Mouse (Mus musculus) neutrophil, adult 59 days (primary cell): ENCODE measurements around the gene Gpr27. TPM values are rescaled to one million over a fixed set of nuclear protein-coding genes. Genes with fewer than 3 reads are reported as not detected.

Source experiments
- total RNA-seq, 2 experiments: library from RNA; stranded (reverse); gene quantifications; 1 replicate in 1 of 2; 2 replicates in 1 of 2; pipeline ENCODE4 v1.2.4; 2023

Gpr27 gene
- total RNA-seq, result 10 to 100 TPM; 28.6 to 31.6 TPM

DNA sequence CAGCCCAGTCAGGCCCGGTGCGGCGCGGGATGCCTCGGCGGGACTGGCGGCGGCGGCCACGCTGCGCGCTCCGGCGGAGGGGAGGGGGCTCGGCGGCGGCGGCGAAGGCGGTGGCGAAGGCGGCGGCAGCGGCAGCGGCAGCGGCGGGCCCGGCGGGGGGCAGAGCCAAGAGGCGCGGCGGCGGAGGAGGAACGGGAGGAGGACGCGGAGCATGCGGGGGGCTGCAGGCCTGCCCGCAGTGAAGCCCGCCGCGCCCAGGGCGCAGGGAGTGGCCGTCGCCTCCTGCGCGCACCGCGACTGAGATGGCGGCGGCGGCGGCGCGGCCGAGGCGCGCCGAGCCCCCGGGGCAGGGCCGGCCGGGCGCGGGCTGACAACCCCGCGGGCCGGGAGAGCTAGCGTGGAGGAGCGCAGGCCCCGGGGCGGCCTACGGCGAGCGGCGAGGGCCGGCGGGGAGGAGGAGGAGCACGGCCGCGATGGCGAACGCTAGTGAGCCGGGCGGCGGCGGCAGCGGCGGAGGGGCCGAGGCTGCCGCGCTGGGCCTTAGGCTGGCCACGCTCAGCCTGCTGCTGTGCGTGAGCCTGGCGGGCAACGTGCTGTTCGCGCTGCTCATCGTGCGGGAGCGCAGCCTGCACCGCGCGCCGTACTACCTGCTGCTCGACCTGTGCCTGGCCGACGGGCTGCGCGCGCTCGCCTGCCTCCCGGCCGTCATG is at the start of gene Gpr27:
Gene Gpr27 (plus strand): TSS at position 474 of the 710 bp plus-strand sequence.

DNA sequence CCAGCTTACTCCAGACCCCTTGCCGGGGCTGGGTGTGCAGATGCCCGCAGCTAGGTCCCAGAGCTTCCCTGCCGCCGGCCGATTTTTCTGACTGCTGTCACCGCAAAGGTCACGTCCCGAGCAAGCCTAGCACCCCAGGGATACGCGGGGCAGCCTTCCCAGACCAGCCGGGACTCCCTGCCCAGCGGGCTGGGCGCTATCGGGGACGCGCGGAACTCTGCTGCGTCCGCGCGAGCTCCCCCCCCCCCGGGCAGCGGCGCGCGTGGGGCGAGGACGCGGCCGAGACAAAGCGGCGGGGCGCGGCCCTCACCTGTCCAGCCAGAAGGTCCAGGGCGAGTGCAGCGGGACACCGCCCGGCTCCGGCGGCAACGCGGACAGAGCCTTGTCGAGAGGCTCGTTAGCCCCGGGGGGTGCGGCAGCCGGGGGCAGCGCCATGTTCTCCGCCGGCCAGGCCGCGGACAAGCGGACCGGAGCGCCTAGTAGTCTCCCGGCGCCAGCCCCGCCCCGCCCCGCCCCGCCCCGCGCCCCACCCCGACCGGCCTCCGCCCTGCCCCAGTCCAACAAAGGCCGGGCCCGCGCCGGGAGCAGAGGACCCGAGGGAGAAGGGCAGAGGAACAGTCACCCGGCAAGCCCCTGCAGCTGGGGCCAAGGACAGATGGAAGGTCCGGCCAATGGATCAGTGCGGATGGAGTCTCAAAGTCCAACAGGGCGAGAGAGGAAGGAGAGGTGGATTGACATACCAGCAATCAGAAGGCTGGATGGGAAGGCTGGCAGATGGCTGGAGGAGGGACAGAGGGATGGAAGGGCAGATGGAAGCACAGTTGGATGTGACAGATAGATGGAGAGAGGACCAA is 25.9 kb upstream of the Gpr27 start, which contains the start of the genes Eif4e3 and Gm20696:
Gene Eif4e3 (minus strand): TSS at position 454 of the 854 bp plus-strand sequence.
Gene Gm20696 (minus strand): TSS at position 480 of the 854 bp plus-strand sequence.

DNA sequence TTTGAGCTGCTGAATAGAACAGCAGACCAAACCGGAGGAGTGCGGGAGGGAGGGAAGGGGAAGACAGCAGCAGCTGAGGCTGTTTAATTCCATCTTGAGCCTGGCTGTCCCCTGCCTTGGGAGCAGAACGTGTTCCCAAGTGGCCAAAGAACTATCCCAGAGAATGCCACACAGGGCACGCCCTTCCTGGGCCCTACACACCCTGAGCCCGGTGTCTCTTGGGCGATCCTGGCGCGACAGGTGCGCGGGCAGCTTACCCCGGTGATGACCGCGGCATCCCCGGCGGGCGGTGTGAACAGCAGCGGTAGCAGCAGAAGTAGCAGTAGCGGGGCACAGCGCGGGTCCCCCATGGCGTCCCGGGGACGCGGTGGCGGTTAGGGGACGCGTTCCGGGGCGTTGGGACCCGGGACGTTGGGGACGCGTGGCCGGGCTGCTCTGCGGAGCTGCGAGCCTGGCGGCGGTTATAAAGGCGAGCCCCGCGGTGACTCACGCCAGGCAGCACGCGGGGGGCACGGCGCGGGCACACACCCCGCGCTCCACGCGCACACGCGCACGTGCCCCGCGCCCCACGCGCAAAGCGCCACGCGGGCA is 33.6 kb downstream of the Gpr27 start, which contains the start of gene Prok2:
Gene Prok2 (minus strand): TSS at position 422 of the 591 bp plus-strand sequence.

Other genes with a start within 250 kb of the Gpr27 start
- gene Foxp1, start 170.0 kb upstream of the Gpr27 start, total RNA-seq, result 100 to 1,000 TPM; 117 to 144 TPM
- gene Eif4e3, start 25.9 kb upstream of the Gpr27 start, total RNA-seq, result 10 to 100 TPM; 46.2 to 46.8 TPM
- 10 to 100 TPM; 17.8 to 18.4 TPM for gene Gm20696, start 25.9 kb upstream of the Gpr27 start, total RNA-seq
- 10 to 100 TPM; 11.0 to 11.9 TPM for gene Prok2, start 33.7 kb downstream of the Gpr27 start, total RNA-seq